Mouse (Mus musculus): ENCODE measurements around the gene Psenen. TPM values are rescaled to one million over a fixed set of nuclear protein-coding genes. Genes with fewer than 3 reads are reported as not detected.

Gene Psenen
- polyA plus RNA-seq, 1 experiment from 2014 or later = 104 TPM

DNA sequence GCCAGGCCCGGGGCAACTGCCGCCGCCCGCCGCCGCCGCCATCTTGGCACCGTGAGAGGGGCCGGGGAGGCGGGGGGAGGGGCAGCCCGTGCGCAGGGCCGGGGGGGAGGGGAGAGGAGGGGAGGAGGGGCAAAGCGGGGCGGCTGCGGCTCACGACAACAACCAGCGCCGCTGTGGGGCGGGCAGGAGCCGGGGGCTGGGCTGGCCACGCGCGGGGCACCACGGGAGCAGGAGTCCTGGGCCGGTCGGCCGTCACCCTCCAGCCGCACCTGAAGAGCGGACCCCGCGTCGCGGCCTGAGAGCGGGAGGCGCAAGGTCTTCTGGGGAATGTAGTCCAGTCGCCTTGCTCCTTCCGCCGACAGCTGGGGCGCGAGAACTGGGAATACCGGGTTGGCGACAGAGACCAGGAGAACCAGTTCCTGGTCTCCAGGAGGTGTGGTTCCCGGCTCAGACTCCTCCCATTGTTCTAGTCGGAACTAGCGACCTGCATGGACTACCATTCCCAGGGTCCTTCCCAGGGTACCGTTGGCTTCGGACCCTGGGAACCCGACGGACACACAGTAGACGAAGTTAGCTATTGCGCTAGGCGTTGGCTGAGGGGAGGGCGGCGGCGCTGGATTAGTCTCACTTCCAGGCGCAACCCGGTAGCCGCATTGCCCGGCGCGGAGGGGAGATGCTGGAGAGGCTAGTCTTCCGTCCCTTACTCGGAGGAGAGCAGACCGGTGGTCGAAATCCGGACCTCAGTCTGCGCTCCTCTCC lies 25.4 kb upstream of the Psenen start, which contains the start of gene Kmt2b:
Gene Kmt2b (minus strand): TSS at position 51 of the 759 bp plus-strand sequence.
- peak within 1 kb of the TSS; percentile 82 for H3K4me2 ChIP-seq
- under 1% methylated on average over 49 of the region's 68 CpGs for WGBS
- H3K9me3 ChIP-seq (ENCODE audit: low read depth, low read length) = no peaks in the 10 kb centered on the region
- peaks cover 30% of the 10 kb centered on the region for H3K36me3 ChIP-seq (ENCODE audit: insufficient read depth)
- H3K27me3 ChIP-seq (ENCODE audit: insufficient read depth, low read length) = no peaks in the 10 kb centered on the region
- 0 out of 2 replicates have a peak, but pooled peaks cover 3% of the 10 kb centered on the region for H3K4me1 ChIP-seq (ENCODE audit: insufficient read depth)
- ATAC-seq (ENCODE audit: insufficient read depth) (peak; percentile 97), DNase-seq (peak; percentile 98)
- TF ChIP-seq CTCF (IDR thresholded peaks at IDR 0.05; ENCODE audit: low read depth) = no peak
- peak within 1 kb of the TSS; percentile 94 for H3K4me3 ChIP-seq (ENCODE audit: low read depth, low read length)
- peak within 1 kb of the TSS; percentile 93 for H3K27ac ChIP-seq (ENCODE audit: low read depth)
- H3K9ac ChIP-seq = peak within 1 kb of the TSS; percentile 98

- 0 out of 2 replicates have a peak, but pooled peaks cover 3% of the 10 kb centered on the region for H3K4me1 ChIP-seq (ENCODE audit: insufficient read depth)
- H3K27ac ChIP-seq (ENCODE audit: low read depth) = peak overlapping the region; percentile 93
- H3K4me3 ChIP-seq (ENCODE audit: low read depth, low read length) = peak overlapping the region; percentile 94
- WGBS = under 1% methylated on average over 67 of the region's 67 CpGs
- H3K9ac ChIP-seq = peak overlapping the region; percentile 98
- ATAC-seq (ENCODE audit: insufficient read depth) (peak; percentile 24), DNase-seq (peak; percentile 34)
- H3K36me3 ChIP-seq (ENCODE audit: insufficient read depth) = peaks cover 38% of the 10 kb centered on the region
- no peaks in the 10 kb centered on the region for H3K27me3 ChIP-seq (ENCODE audit: insufficient read depth, low read length)
- H3K4me2 ChIP-seq = peak overlapping the region; percentile 82
- TF ChIP-seq CTCF (IDR thresholded peaks at IDR 0.05; ENCODE audit: low read depth) = no peak
- H3K9me3 ChIP-seq (ENCODE audit: low read depth, low read length) = no peaks in the 10 kb centered on the region
Observed at GRCm38 (mm10) chr7:30587842-30588667, 24.6 kb upstream of the Psenen start.

GRCm38 (mm10) chr7:30586455-30587020 lies 23.1 kb upstream of the Psenen start:
- no peaks in the 10 kb centered on the region for H3K9me3 ChIP-seq (ENCODE audit: low read depth, low read length)
- peak overlapping the region; percentile 82 for H3K4me2 ChIP-seq
- no peaks in the 10 kb centered on the region for H3K27me3 ChIP-seq (ENCODE audit: insufficient read depth, low read length)
- ATAC-seq (ENCODE audit: insufficient read depth) (no peak), DNase-seq (no peak)
- 87% methylated on average over 28 of the region's 28 CpGs for WGBS
- no peak overlapping the region for H3K9ac ChIP-seq
- peaks cover 53% of the 10 kb centered on the region for H3K36me3 ChIP-seq (ENCODE audit: insufficient read depth)
- no peak for TF ChIP-seq CTCF (IDR thresholded peaks at IDR 0.05; ENCODE audit: low read depth)
- H3K4me1 ChIP-seq (ENCODE audit: insufficient read depth) = 0 out of 2 replicates have a peak, but pooled peaks cover 3% of the 10 kb centered on the region
- H3K27ac ChIP-seq (ENCODE audit: low read depth) = no peak overlapping the region
- H3K4me3 ChIP-seq (ENCODE audit: low read depth, low read length) = peak overlapping the region; percentile 94; the same call in 1 of the 2 replicates

DNA sequence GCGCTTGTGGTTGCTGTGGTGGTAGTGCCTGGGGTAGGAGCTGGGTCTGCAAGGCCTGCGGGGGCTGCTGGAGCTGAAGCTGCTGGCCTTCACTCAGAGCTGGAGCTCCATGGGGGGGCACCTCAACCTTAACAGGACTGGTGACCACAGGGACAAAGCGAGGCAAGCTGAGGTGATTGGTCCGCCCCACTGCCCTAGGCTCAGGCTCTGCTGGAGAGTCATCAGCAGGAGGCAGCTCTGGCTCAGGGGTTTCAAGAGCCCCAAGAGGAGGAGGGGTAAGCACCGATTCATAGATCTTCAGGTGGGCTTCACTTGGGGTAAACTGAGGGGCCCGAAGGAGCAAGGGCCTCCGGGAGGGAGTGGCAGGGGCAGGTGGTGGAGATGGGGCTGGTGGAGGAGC lies 21.7 kb upstream of the Psenen start:
- DNase-seq (no peak), ATAC-seq (ENCODE audit: insufficient read depth) (no peak)
- Histone ChIP-seq H3K27ac (ENCODE audit: low read depth) (no peak overlapping the region), H3K9me3 (ENCODE audit: low read depth, low read length) (no peaks in the 10 kb centered on the region), H3K4me2 (no peak overlapping the region), H3K9ac (no peak overlapping the region), H3K27me3 (ENCODE audit: insufficient read depth, low read length) (no peaks in the 10 kb centered on the region), H3K4me1 (ENCODE audit: insufficient read depth) (0 out of 2 replicates have a peak, but pooled peaks cover 3% of the 10 kb centered on the region), H3K4me3 (ENCODE audit: low read depth, low read length) (no peak overlapping the region), H3K36me3 (ENCODE audit: insufficient read depth) (peaks cover 65% of the 10 kb centered on the region)
- WGBS = 89% methylated on average over 7 of the region's 7 CpGs
- no peak for TF ChIP-seq CTCF (IDR thresholded peaks at IDR 0.05; ENCODE audit: low read depth)

- no peak overlapping the region for H3K4me3 ChIP-seq (ENCODE audit: low read depth, low read length)
- no peak overlapping the region for H3K4me2 ChIP-seq
- H3K4me1 ChIP-seq (ENCODE audit: insufficient read depth) = no peaks in the 10 kb centered on the region
- peaks cover 73% of the 10 kb centered on the region for H3K36me3 ChIP-seq (ENCODE audit: insufficient read depth)
- no peak for DNase-seq
- no peaks in the 10 kb centered on the region for H3K27me3 ChIP-seq (ENCODE audit: insufficient read depth, low read length)
- 87% methylated on average over 10 of the region's 10 CpGs for WGBS
- ATAC-seq (ENCODE audit: insufficient read depth) = no peak
- H3K9ac ChIP-seq = no peak overlapping the region
- no peaks in the 10 kb centered on the region for H3K9me3 ChIP-seq (ENCODE audit: low read depth, low read length)
- no peak overlapping the region for H3K27ac ChIP-seq (ENCODE audit: low read depth)
- no peak for TF ChIP-seq CTCF (IDR thresholded peaks at IDR 0.05; ENCODE audit: low read depth)
Observed at GRCm38 (mm10) chr7:30584339-30584738, 20.9 kb upstream of the Psenen start.

- no peak overlapping the region for H3K9ac ChIP-seq
- no peak for TF ChIP-seq CTCF (IDR thresholded peaks at IDR 0.05; ENCODE audit: low read depth)
- 94% methylated on average over 16 of the region's 16 CpGs for WGBS
- H3K27ac ChIP-seq (ENCODE audit: low read depth) = no peak overlapping the region
- H3K4me3 ChIP-seq (ENCODE audit: low read depth, low read length) = no peak overlapping the region
- peaks cover 99% of the 10 kb centered on the region for H3K36me3 ChIP-seq (ENCODE audit: insufficient read depth)
- ATAC-seq (ENCODE audit: insufficient read depth) (no peak), DNase-seq (no peak)
- no peaks in the 10 kb centered on the region for H3K27me3 ChIP-seq (ENCODE audit: insufficient read depth, low read length)
- no peaks in the 10 kb centered on the region for H3K9me3 ChIP-seq (ENCODE audit: low read depth, low read length)
- no peak overlapping the region for H3K4me2 ChIP-seq
- H3K4me1 ChIP-seq (ENCODE audit: insufficient read depth) = no peaks in the 10 kb centered on the region
Observed at GRCm38 (mm10) chr7:30581547-30581946, 18.1 kb upstream of the Psenen start.

Data from lung, embryonic 14.5 days (tissue).